Mouse (Mus musculus): ENCODE data around the gene Rrp36.

DNA sequence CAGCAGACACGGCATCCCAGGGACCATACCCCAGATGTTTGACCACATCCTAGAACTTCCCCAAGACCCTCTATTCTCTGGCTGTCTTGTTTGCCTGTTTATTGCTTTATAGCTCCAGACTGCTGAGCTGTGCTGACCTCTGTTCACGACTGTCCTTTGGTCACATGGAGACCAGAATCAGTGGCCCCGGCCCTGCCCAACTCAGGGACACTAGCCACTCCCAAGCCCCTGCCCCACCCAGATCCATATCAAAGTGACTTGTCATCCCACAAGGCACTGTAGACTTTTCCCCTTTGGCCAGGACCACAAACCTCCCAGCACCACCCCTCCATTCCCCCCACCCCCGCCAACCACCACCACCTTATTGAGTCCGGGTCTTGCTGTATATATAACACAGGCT is 25.1 kb upstream of the Rrp36 start:
- no peak for TF ChIP-seq CTCF (IDR thresholded peaks at IDR 0.05)
- no peak for TF ChIP-seq EP300 (IDR thresholded peaks at IDR 0.05)

Measured in lung, postnatal 0 days (tissue).